Mouse (Mus musculus) spleen, postnatal 10 days (tissue): ENCODE results near the gene Rnf114.

ENCODE experiments used
- DNase-seq, 2 experiments: peaks; one replicate each; pipeline ENCODE4 v3.0.0; 2021 to 2022; ENCODE audit warnings: low spot score in 2 of 2

Gene Rnf114

DNA sequence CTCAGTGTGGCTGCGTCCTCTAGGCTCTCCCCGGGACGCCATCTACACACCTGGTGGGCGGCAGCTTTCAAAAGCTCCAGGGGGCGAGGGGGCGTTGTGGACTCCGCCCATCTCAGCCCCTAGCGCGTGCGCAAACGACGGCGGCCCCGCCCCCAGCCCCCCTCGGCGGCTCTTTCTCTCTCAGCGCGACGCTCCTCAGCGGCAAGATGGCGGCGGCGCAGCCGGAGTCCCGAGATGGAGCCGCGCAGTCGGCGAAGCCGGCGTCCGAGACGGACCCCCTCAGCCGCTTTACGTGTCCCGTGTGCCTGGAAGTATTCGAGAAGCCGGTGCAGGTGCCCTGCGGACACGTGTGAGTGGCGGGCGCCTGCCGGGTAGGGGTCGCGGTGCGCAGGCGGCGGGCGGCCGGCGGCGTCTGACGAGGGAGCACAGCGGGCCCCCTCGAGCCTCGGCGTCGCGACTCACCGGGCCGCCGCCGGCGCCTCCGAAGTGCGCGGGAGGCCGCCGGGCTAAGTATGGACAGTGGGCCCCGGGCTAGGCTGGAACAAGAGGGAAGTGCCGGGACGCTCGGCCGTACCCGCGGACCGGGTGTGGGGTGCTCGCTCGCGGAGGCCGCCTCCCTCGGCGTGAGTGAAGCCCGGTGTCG, 10.9 kb downstream of the Rnf114 start:
- DNase-seq: peak; percentile 86 to 92

DNA sequence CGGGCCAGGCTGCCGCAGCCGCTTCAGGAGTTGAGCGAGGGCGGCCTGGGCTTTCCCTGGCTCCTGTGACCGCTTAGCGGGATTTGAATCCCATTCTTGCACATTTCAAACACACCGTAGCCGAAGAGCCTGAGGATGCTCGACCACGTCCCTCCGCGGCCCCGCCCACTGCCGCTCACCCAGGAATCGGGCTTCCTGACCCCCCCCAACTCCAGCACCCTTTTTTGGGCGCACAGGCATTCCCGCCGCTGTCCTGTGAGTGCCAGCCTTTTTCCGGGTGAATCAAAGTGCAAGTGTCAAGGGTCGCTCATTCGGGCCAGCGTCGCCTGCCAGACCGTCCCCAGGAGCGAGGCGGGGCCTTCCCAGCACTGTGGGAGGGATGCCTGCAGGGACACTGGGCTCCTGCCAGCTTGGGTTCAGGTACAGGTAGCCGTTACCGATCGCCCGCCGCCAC, 11.5 kb downstream of the Rnf114 start:
- peak; percentile 65 to 67 for DNase-seq

DNA sequence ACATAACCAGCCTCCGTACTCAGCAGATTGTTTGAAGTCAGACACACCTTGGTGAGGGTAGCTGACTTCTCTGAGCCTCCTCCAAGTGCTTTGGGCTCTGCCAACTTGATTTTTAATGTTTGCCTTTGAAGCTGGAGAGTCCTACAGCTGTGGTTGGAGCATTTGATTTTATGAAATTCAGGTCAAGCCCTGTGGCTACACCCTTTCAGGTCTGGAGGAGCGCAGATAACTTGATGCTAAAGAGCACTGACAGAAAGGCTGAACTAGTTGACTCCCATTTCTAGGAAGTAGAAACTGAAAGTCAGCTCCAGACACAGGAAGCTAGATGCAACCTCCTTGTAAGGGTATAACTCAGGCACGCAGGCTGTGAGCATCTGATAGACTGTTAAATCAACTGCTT, 12.7 kb downstream of the Rnf114 start:
- DNase-seq: peak in 1 of 2 experiments; percentile 39

- no peak for DNase-seq
Measured at GRCm38 (mm10) chr2:167506546-167507260, 14.3 kb downstream of the Rnf114 start.

GRCm38 (mm10) chr2:167507719-167508385, 15.4 kb downstream of the Rnf114 start:
- no peak for DNase-seq

DNA sequence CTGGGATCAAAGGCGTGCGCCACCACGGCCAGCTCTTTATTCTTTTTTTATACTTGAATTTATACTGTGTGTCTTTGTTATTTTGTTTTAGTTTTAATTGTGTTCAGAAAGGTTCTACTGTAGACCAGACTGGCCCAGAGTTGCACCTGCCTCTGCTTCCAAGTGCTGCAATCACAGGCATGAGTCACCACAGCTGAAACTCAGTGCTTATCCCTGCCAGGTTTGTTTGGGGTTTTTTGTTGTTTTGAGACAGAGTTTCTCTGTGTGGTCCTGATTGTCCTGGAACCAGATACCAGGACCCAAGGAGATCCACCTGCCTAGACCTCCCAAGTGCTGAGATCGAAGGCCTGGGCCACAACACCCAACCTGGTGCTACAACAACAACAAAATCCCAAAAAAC, 16.1 kb downstream of the Rnf114 start:
- DNase-seq: no peak

DNA sequence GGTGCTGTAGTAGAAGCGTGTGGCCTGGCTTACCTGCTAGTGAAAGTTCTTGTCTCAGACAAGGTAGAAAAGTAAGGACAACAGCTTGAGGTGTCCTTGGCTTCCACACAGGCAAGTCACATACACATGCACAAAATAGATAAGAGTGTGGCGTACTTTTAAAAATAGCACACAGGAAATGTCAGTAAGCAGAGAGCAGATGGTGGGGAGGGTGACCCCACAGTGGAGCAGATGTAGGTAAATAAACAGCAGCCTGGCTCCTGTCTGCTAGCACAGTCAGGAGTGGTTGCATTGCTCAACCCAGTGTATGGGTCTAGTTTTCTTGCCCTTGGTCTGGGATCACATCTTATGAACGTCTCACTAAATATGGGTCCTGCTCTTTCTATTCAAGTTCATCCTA, 18.0 kb downstream of the Rnf114 start:
- no peak for DNase-seq

DNA sequence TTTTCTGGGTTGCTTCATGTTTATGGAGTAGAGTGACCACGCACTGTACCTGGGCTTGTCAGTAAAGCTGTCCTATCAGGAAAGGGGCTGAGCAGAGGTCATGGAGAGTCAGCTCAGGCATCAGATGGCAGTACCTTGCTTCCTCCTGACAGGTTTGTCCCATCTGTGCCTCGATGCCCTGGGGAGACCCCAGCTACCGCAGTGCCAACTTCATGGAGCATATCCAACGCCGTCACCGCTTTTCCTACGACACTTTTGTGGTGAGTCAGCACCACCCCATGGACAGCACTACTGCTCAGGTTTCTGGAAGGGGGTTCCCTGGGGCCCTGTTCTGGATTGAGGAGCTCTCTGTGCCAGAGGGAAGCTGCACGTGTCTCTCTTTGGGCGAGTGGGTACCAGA, 19.9 kb downstream of the Rnf114 start:
- DNase-seq: no peak

DNA sequence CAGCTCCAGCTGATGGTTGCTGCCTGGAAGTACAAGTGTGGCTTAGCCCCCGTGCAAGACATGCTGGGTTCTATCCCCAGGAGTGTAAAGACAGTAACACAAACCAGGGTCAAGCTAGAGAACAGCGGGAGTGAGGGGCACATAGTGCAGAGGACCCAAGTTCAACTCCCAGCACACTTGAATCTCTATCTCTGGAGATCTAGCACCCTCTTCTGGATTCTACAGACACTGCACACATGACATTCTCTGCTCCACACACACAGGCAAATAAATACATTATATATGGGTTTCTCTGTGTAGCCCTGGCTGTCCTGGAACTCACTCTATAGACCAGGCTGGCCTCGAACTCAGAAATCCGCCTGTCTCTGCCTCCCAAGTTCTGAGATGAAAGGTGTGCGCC, 20.5 kb downstream of the Rnf114 start:
- DNase-seq: no peak

- DNase-seq: no peak
Measured at GRCm38 (mm10) chr2:167514641-167515040, 22.2 kb downstream of the Rnf114 start.

DNA sequence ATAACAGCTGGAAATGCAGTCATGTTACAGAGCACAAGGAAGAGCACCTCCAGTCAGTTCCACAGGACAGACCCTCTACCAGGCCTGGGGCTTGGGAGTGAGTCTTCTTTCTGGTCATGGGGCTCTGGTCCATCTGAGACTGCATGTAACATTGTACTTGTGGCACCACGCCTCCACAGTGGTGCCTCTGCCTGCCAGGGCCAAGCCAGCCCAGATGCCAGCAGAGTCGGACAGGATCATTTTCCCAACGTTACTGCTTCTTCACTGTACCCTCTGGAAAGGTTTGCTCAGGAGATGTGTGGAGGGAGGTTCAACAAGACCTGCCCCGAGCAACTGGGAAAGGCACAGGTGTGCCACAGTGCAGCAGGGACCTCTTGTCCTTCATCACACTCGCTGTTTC, 23.2 kb downstream of the Rnf114 start:
- DNase-seq: no peak

- DNase-seq: peak in 1 of 2 experiments; percentile 55
Measured at GRCm38 (mm10) chr2:167519606-167520252, 27.3 kb downstream of the Rnf114 start.

- DNase-seq: peak in 1 of 2 experiments; percentile 68
Measured at GRCm38 (mm10) chr2:167528278-167528677, 35.8 kb downstream of the Rnf114 start.

- DNase-seq: no peak
Measured at GRCm38 (mm10) chr2:167529935-167530513, 37.6 kb downstream of the Rnf114 start.

DNA sequence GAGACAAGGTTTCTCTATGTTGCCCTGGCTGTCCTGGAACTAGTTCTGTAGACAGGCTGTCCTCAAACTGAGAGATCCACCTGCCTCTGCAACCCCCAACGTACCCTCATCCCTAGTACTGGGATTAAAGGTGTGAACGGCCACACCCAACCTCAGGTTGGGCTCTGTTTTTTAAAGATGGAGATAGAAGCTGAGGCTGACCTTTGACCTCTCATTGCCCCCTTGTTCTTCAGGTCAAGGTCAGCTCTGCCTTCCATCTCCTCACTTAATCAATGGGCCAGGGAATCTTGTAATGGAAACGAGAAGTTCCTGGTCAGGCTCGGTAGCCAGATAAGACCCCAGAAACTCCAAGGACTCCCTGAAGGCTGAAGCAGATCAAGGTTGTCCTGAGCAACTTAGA, 38.1 kb downstream of the Rnf114 start:
- DNase-seq: no peak

- peak in 1 of 2 experiments; percentile 69 for DNase-seq
Measured at GRCm38 (mm10) chr2:167532131-167532530, 39.7 kb downstream of the Rnf114 start.

GRCm38 (mm10) chr2:167533880-167534279, 41.4 kb downstream of the Rnf114 start:
- no peak for DNase-seq

DNA sequence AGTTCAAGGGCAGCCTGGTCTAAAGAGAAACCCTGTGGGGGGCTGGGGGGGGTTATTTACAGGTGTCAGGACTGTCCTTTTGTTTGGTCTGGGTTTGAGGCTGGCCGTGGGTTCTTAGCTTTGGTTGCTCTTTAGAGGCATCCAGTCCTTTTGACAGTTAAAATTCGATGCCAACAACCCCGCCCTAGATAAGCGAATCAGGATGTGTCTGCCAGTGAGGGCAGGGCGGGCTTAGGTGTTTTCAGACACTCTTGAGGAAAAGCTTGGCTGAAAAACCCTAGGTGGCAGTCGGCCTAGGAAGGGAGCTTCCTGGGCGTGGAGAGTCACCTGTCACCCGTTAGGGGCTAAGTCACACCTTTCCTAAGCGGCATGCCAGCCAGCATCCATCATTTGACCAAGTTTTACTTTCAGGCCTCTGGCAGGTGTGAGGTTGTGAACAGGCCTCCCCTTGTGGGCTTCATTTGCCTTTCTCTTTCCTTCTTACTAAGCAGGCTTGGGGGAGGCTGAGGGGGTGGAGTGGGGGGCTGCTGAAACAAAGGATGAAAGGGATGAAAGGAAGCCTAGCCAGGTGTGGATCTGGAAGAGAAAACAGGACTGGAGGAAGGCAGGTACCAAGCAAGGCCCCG, 44.0 kb downstream of the Rnf114 start:
- no peak for DNase-seq

DNA sequence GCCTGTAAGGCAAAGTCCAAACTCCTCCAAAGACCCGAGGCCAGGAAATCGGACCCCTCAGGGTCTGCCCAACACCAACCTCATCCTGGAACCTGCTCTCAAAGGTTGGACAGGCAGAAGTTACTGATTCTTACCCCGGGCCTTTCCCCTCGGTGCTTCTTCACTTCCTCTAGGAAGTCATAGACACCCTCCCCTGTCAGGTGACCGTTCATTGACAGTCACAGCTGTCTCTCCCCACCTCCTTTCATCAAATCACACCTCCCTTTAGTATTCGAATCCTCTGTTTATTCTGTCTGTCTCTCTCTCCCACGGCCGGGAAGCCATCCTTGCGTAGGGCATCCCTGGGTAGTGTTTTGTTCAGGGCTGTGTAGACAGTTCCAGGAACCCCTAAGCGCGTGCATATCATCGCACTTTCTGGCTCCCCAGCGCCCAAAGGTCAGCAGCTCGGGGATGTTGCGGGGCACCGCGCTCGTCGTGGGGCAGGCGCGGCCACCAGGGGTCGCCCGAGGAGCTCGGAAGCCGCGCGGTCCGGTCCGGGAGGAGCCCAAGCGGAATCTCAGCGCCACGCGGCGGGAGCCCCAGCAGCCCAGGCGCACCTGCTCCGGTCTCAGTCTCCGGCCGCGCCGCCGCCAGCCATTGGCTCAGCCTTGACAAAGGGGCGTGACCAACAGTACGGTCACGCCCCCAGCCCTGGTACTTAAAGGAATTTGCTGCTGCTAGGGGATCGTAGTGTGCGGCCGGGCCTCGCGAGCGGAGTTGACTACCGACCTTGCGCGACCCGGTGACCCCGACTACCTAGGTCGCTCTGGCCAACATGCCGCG, 45.2 kb downstream of the Rnf114 start, which contains the start of gene Snai1:
Gene Snai1 (plus strand): TSS at position 720 of the 822 bp plus-strand sequence.
- DNase-seq: peak; percentile 82 to 88

GRCm38 (mm10) chr2:167538671-167539306, 46.3 kb downstream of the Rnf114 start:
- DNase-seq: no peak
